Mouse (Mus musculus) c-Kit-negative CD71-positive TER-119-positive erythroid progenitor cells, embryonic 14.5 days (primary cell): Measurements from ENCODE around the gene Unkl.
A peak's percentile ranks its signal among the peaks of the same experiment; 100 is the strongest.

Experiments used
- DNase-seq: peaks from one replicate; pipeline ENCODE4 v3.0.0-alpha.2; 2013; ENCODE audit warnings: low read depth, low spot score

The Unkl gene

GRCm38 (mm10) chr17:25188150-25189031 lies at the start of gene Unkl:
Gene Unkl (plus strand): TSS chr17:25188397.
- no peak for DNase-seq

DNA sequence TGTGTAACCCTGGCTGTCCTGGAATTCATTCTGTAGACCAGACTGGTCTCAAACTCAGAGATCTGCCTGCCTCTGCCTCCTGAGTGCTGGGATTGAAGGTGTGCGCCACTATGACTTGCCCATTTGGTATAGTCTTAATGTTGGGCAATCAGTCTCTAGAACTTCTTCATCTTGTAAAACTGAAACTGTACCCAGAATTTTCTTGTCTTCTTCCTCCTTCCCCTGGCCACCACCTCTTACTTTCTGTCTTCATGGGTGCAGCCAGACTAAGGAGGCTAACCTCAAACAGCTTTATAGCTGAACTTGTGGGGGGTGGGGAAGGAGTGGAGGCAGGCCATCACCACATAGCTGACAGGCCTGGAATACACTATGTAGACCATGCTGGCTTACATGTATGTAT lies 49.4 kb upstream of the Unkl start:
- no peak for DNase-seq

DNA sequence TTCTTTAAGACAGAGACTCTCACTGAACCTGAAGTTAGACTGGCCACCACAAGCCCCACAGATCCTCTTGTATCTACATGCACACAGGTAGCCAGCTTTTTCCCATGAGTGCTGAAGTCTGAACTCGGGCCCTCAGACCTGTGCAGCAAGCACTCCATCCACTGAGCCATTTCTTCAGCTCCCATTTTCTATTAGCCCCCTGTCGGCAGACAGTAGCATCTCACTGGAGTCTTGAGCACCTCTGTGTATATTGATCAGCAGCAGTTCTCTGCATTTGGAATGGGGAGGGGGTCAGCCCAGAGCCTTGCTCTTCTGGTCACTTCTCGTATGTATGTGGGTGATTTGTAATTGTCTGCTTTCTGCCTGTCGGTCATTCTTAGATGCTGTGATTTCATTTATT lies 48.2 kb upstream of the Unkl start:
- DNase-seq, result no peak

DNA sequence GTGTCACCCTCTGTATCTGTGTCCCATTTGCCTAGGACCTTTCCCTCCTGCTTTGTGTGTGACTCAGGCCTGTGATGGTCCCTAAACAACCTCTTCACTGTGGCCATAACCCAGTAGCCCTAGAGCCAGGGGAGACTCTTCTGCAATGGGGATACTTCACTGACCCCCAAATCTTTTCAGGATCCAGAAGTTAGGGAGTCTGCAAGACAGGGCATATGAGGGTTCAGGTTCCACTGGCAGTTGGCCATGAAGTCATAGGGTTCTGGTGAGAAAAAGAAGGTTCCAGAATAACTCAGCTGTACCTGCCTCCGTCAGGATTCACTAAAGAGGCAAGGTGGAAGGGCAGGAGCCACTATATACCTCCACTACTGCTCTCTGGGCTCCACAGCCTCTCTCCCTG lies 26.0 kb upstream of the Unkl start, which contains the start of gene Ccdc154:
TSS of gene Ccdc154 (plus strand) at position 301 of the 400 bp plus-strand sequence.
- DNase-seq, result no peak

- no peak for DNase-seq
Observed at GRCm38 (mm10) chr17:25163387-25163786, 24.8 kb upstream of the Unkl start.

DNA sequence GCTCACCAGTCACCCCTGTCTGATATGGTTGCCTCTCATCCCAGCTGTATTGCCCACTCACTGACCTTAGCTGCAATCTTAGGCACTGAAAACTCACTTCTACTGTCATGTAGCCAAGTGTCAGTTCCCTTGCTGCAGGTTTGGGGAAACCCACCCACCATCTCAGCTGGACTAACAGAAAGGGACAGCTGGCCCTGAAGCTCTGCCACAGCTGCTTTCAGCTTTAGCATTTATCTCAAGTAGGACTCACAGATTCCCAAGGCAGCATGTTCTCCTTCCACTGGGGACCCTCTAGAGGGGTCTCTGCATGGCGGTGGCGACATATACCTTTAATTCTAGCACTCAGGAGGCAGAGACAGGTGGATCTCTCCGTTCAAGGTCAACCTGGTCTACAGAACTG lies 23.4 kb upstream of the Unkl start:
- no peak for DNase-seq

DNA sequence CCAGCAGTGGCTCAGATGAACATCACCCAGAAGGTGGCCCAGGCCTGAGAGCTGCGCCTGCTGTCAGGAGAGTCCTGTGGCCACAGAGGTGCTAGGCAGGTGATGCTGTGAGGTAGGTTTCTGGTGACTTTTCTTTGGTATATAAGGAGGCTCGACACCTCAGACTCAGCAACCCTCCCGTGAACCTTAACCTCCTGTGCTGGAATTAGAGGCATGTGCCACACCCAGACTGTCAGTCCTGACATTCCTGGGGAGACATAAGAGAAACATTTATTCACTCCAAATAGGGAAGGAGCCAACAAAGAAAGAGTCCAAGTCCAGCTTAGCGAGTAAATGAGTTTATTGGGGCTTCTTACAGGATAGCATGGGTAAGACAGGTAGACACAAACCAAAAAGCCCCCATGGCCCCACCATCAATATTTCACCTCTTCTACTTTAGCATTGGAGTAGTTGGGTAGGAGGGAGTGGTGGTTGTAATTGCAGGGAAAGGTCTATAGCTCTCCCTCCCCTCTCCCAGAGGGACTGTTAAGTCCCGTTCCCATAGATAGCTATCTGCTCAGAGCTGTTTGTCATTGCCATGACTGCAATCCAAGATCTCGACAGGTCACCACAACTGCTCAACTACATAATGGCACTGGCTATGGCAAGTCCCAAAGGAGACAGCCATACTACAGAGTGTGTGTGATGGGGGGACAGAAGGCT lies 22.1 kb upstream of the Unkl start:
- no peak for DNase-seq

- DNase-seq, result no peak
Observed at GRCm38 (mm10) chr17:25169706-25170105, 18.5 kb upstream of the Unkl start.

- DNase-seq, result no peak
Observed at GRCm38 (mm10) chr17:25172558-25172957, 15.6 kb upstream of the Unkl start.

GRCm38 (mm10) chr17:25175411-25175810 lies 12.8 kb upstream of the Unkl start, which contains the start of gene Gm38655:
Gene Gm38655 (minus strand): TSS chr17:25175471.
- DNase-seq, result no peak

- no peak for DNase-seq
Observed at GRCm38 (mm10) chr17:25183232-25183631, 5.0 kb upstream of the Unkl start.

DNA sequence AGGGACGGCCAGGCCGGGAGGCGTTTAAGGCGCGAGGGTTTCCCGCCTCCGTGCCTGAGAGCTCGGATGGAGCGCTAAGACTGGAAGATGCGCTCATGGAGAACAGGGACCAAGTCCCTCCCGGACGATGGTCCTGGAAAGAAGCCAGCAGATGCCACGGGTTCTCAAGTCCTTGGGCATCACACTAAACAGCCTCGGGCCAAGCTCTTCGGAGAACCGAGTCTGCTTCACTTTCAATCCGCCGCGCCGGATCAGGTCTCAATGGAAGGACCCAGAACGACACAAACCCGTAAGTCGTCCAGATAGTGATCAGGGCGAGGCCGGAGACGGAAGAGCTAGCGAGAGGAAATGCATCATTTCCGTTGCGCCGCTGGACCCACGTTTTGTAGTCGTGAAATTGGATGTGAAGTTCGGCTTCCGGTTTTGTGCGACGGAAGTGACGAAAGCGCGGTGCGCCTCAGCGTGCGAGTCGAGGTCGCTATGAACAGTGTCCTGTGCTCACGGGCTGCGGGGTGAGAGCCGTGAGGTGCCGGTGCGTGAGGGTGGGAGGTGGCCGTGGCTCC lies 4.0 kb upstream of the Unkl start, which contains the start of gene BC003965:
TSS of gene BC003965 (plus strand) at position 426 of the 563 bp plus-strand sequence.
- peak; percentile 93 for DNase-seq

DNA sequence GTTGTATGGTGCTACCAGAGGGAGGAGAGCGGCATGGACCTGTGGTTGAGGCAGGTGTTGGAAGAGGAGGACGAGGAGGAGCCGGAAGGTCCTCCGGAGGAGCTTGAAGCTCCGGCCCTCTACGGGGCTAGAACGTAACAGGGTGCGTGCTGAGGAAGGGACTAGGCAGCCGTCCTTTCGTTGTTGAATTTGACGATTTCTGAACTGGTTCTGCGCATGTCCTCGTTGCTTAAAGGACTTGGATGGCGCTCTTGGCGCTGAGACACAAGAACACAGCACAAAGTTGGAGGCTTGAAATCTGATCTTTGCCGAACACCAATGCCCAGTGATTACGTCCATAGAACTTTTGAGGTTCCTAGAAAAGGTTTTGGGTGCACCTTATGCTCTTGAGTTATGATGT lies 3.2 kb upstream of the Unkl start:
- DNase-seq, result peak; percentile 15

DNA sequence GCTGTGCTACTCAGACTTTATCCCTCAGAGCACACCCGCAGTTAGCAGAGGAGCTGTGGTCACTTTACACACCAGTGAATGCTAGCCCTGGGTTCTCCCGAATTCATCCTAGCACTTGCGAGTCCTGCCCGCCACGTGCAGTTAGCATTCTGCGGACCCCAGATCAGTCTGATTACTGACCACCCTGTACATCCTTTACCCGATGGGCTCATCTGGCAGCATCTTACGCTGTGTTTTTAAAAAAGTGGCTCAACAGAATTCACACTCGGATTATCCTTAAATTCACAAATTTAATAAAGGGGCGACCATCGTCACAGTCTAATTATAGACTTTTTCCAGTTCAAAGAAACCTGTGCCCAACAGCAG lies 430 bp upstream of the Unkl start:
- DNase-seq, result no peak

GRCm38 (mm10) chr17:25189091-25189490 lies 894 bp downstream of the Unkl start:
- no peak for DNase-seq

DNA sequence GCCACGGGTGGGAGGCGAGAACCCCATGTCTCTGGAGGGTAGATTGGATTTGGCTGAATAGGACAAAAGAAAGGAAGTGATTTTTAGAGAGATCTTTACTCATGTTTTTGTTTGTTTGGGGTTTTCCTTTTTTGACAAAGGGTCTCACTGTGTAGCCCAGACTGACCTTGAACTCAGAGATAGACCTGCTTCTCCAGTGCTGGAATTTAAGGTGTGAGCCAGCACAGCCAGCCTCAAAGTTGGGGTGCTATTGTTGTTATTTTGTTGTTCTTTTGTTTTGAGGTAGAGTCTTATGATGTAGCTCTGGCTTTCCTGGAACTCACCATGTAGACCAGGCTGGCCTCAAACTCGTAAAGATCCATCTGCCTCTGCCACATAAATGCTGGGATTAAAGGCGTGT lies 14.2 kb downstream of the Unkl start:
- DNase-seq, result no peak

DNA sequence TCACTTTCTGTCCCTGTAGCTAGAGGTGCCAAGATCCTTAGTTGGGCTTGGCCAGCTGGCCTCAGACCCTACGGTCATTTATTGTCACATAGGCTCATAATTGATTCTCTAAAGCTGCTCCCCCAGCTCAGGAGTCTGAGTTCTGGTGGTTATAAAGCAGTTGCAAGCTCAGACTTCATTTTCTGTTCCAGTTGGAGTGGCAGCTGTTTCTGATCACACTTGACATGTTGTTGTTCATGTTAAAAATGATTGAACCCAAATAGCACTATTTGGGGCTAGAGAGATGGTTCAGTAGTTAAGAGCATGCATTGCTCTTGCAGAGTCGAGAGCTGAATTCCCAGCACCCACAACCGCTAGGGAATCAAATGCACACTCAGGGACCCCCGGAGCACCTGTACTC lies 21.8 kb downstream of the Unkl start:
- no peak for DNase-seq

- no peak for DNase-seq
Observed at GRCm38 (mm10) chr17:25210680-25211466, 22.7 kb downstream of the Unkl start.

DNA sequence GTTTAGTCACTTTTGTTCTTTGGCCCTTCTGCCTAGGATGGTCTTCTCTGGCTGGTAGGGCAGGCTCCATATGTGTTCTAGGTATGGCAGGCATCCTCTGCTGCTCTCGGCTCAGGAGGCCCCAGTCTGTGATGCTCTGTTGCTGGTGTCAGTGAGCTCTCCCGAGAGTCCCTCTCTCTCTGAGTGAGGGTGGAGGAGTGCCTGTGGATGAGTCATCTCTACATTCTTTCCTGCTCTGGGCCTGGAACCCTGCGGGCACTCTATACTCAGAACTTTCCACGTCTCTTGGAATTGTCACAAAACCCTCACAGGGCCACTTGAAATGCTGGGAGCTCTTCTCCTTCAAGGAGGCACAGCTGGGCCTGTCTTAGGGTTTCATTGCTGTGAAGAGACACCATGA lies 23.5 kb downstream of the Unkl start:
- DNase-seq, result no peak

- no peak for DNase-seq
Observed at GRCm38 (mm10) chr17:25215431-25215830, 27.2 kb downstream of the Unkl start.

DNA sequence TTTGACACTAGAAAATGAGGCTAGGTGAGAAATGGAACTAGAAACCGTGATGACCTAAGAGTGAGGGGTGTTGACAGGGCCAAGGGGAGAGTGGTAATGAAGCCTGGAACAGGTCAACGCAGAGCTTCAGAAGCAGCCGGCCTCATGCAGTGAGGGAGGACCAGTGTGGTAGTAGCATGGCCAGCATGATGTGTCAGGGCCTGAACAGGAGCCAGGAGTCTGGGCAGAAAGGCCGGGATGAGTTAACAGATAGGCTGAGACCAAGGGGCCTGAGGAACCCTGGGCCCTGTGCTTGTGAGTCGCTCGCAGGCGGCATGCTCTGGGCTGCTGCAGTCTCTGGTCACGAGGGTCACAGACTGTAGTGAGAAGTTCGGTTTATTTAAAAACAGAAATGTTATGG lies 30.8 kb downstream of the Unkl start:
- DNase-seq, result no peak
